Mouse (Mus musculus): ENCODE results near the gene Gm960. TPM values are rescaled to one million over a fixed set of nuclear protein-coding genes. Genes with fewer than 3 reads are reported as not detected.
A peak's percentile ranks its signal among the peaks of the same experiment; 100 is the strongest.

Gm960 gene
- polyA plus RNA-seq, 1 experiment from 2014 or later: 3.1 TPM

GRCm38 (mm10) chr19:4622780-4623179 is 75.7 kb downstream of the Gm960 start:
- Histone ChIP-seq H3K4me2 (no peak overlapping the region), H3K4me1 (peaks cover 15% of the 10 kb centered on the region), H3K36me3 (peaks cover 24% of the 10 kb centered on the region; the same call in 1 of the 2 replicates), H3K9ac (no peak overlapping the region), H3K27me3 (no peaks in the 10 kb centered on the region), H3K27ac (no peak overlapping the region), H3K4me3 (no peak overlapping the region), H3K9me3 (no peaks in the 10 kb centered on the region)
- WGBS: 88% methylated on average over 5 of the region's 5 CpGs
- ATAC-seq (ENCODE audit: borderline replicate concordance, extremely low read depth, low FRiP score, low TSS enrichment): no peak

DNA sequence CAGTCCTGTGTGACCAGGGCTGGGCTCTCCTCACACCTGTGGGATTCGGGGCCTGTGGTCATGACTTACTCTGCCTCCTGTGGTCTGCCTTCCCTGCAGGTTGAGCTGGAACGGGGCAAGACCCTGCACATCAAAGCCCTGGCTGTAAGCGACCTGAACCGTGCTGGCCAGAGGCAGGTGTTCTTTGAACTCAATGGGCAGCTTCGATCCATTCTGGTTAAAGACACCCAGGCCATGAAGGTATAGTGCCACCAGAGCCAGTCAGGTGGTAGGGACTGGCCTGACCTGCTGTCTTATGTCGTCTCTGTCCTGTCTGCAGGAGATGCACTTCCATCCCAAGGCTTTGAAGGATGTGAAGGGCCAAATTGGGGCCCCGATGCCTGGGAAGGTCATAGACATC is 77.7 kb downstream of the Gm960 start:
- Histone ChIP-seq H3K27ac (no peak overlapping the region), H3K9me3 (no peaks in the 10 kb centered on the region), H3K4me2 (no peak overlapping the region), H3K36me3 (peaks cover 24% of the 10 kb centered on the region; the same call in 1 of the 2 replicates), H3K4me1 (peaks cover 17% of the 10 kb centered on the region), H3K9ac (no peak overlapping the region), H3K27me3 (no peaks in the 10 kb centered on the region), H3K4me3 (no peak overlapping the region)
- 79% methylated on average over 7 of the region's 7 CpGs for WGBS
- no peak for ATAC-seq (ENCODE audit: borderline replicate concordance, extremely low read depth, low FRiP score, low TSS enrichment)

- ATAC-seq (ENCODE audit: borderline replicate concordance, extremely low read depth, low FRiP score, low TSS enrichment): no peak
Observed at GRCm38 (mm10) chr19:4619461-4619860, 79.0 kb downstream of the Gm960 start.

GRCm38 (mm10) chr19:4618183-4618582 is 80.3 kb downstream of the Gm960 start:
- H3K4me1 ChIP-seq: peaks cover 26% of the 10 kb centered on the region
- WGBS: 30% methylated on average over 18 of the region's 18 CpGs
- H3K36me3 ChIP-seq: peaks cover 19% of the 10 kb centered on the region; the same call in 1 of the 2 replicates
- no peaks in the 10 kb centered on the region for H3K9me3 ChIP-seq
- no peak overlapping the region for H3K4me3 ChIP-seq
- ATAC-seq (ENCODE audit: borderline replicate concordance, extremely low read depth, low FRiP score, low TSS enrichment): no peak
- H3K9ac ChIP-seq: no peak overlapping the region
- no peaks in the 10 kb centered on the region for H3K27me3 ChIP-seq
- no peak overlapping the region for H3K4me2 ChIP-seq
- no peak overlapping the region for H3K27ac ChIP-seq

More at GRCm38 (mm10) chr19:4619461-4619860, 79.0 kb downstream of the Gm960 start:
- Histone ChIP-seq H3K9me3 (no peaks in the 10 kb centered on the region), H3K4me3 (no peak overlapping the region), H3K27me3 (no peaks in the 10 kb centered on the region), H3K4me1 (peaks cover 15% of the 10 kb centered on the region), H3K36me3 (peaks cover 24% of the 10 kb centered on the region; the same call in 1 of the 2 replicates), H3K27ac (no peak overlapping the region), H3K9ac (no peak overlapping the region), H3K4me2 (no peak overlapping the region)
- 72% methylated on average over 10 of the region's 10 CpGs for WGBS

DNA sequence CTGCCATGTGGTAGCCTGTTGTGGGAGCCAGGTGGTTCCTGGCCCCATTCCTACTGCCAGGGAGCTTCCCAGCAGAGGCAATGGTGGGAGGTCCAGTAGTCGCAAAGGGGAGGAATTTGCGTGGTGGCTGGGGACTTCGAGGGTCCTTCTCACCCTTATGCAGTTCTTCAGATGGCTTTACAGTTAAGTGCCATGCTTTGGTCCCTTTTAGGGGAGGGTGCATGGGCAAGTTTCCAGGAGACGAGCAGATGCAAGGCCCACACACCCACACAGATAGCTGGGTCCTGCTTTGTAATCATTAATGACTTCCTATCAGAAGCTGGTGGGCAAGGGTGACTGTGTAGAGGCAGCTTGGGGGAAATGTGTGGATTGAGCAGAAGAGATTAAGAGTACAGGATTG is 81.9 kb downstream of the Gm960 start:
- peak overlapping the region; percentile 94; the same call in 1 of the 2 replicates for H3K4me3 ChIP-seq
- 20% methylated on average over 4 of the region's 4 CpGs for WGBS
- H3K36me3 ChIP-seq: peaks cover 20% of the 10 kb centered on the region
- H3K27me3 ChIP-seq: no peaks in the 10 kb centered on the region
- H3K9ac ChIP-seq: 0 out of 2 replicates have a peak overlapping the region, but pooled peaks have one; percentile 94
- H3K4me1 ChIP-seq: peaks cover 29% of the 10 kb centered on the region
- H3K4me2 ChIP-seq: peak overlapping the region; percentile 87; the same call in 1 of the 2 replicates
- peak overlapping the region; percentile 93; the same call in 1 of the 2 replicates for H3K27ac ChIP-seq
- H3K9me3 ChIP-seq: no peaks in the 10 kb centered on the region
- ATAC-seq (ENCODE audit: borderline replicate concordance, extremely low read depth, low FRiP score, low TSS enrichment): no peak

- peak within 1 kb of the TSS; percentile 93 for H3K27ac ChIP-seq
- no peaks in the 10 kb centered on the region for H3K27me3 ChIP-seq
- peaks cover 29% of the 10 kb centered on the region for H3K4me1 ChIP-seq
- H3K4me2 ChIP-seq: peak within 1 kb of the TSS; percentile 87
- no peaks in the 10 kb centered on the region for H3K9me3 ChIP-seq
- under 1% methylated on average over 75 of the region's 87 CpGs for WGBS
- H3K36me3 ChIP-seq: peaks cover 20% of the 10 kb centered on the region
- H3K9ac ChIP-seq: peak within 1 kb of the TSS; percentile 94
- peak within 1 kb of the TSS; percentile 94 for H3K4me3 ChIP-seq
- peak; percentile 94 for ATAC-seq (ENCODE audit: borderline replicate concordance, extremely low read depth, low FRiP score, low TSS enrichment)
Observed at GRCm38 (mm10) chr19:4615151-4616093, 83.0 kb downstream of the Gm960 start, which contains the start of gene Lrfn4. Lrfn4 (minus strand) TSS chr19:4615667.

GRCm38 (mm10) chr19:4614305-4615150 is 83.9 kb downstream of the Gm960 start:
- Histone ChIP-seq H3K27me3 (no peaks in the 10 kb centered on the region), H3K9me3 (no peaks in the 10 kb centered on the region), H3K4me2 (peak overlapping the region; percentile 87), H3K36me3 (peaks cover 20% of the 10 kb centered on the region), H3K4me1 (peaks cover 29% of the 10 kb centered on the region), H3K4me3 (peak overlapping the region; percentile 94), H3K27ac (peak overlapping the region; percentile 93), H3K9ac (peak overlapping the region; percentile 94)
- peak; percentile 7; the same call in 1 of the 2 replicates for ATAC-seq (ENCODE audit: borderline replicate concordance, extremely low read depth, low FRiP score, low TSS enrichment)
- WGBS: 16% methylated on average over 47 of the region's 49 CpGs

DNA sequence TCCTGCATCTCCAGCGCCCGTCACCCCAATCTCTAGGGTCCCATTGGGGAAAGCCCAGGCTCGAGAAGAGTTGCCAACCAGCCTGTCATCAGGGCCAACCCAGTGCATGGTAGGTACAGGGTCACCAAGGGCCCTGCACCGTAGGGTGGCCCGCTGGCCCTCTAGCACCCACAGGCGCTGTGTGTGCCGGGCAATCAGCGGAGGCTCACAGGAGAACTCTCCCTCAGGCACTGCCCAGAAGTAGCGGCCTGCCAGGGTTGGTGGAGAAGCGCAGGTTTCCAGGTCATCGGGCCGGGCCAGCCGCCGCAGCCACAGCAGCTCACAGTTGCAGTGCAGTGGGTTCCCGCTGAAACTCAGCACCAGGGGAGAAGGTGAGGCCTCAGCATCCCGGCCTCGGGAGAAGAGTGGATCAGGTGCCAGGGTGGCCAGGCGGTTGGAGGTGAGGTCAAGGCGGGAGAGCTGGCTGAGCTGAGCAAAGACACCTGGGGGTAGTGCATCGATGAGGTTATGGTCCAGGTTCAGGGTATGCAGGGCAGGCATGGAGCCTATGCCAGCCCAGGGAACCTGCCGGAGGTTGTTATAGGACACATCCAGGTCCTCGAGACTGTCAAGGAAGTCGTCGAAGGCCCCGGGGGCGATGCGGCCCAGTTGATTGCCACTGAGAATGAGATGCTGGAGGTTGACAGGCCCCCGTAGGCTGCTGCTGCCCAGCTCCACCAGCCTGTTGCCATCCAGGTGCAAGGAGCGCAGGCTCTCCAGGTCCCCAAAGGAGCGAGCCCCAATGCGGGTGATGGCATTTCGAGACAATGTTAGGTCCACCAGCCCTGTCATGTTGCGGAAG is 84.8 kb downstream of the Gm960 start:
- peaks cover 29% of the 10 kb centered on the region for H3K4me1 ChIP-seq
- 81% methylated on average over 33 of the region's 33 CpGs for WGBS
- ATAC-seq (ENCODE audit: borderline replicate concordance, extremely low read depth, low FRiP score, low TSS enrichment): no peak
- no peak overlapping the region; the same call in 1 of the 2 replicates for H3K9ac ChIP-seq
- H3K27ac ChIP-seq: peak overlapping the region; percentile 93
- peak overlapping the region; percentile 87 for H3K4me2 ChIP-seq
- H3K9me3 ChIP-seq: no peaks in the 10 kb centered on the region
- H3K4me3 ChIP-seq: peak overlapping the region; percentile 94
- no peaks in the 10 kb centered on the region for H3K27me3 ChIP-seq
- H3K36me3 ChIP-seq: peaks cover 20% of the 10 kb centered on the region

DNA sequence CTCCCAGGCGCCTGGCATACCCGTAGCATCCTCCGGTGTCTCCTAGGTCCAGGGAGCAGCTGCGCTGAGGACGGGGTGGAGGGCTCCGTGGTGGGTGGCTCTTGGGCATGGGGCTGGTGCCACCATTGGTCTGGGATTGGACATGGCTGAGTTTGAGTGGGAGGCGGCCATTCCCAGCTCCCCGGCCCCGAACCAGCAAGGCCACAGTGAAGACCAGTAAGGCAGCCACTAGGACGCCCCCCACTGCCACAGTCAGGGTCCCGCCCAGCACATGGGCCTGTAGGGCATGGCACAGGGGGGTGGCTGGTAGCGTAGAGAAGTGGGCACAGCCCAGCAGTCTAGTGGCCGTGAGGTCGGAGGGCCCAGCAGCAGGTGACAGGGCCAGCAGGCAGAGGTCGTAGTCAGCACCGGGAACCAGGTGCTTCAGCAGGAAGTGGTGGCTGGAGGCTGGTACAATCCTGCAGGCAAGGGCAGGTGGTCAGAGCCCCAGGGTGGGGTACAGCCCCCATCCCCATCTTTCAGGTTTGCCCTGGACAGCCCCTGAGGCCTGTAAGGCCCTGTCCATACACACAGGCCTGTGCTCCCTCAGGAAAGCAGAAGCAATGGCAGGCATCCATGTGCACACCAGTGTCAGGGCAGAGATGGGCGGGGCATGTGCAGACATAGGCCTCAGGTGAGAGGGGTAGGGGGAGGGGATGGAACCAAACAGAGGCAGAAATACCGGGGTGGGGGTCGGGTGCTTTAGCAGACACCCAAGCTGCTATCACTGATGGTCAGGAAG is 86.1 kb downstream of the Gm960 start:
- H3K4me1 ChIP-seq: peaks cover 29% of the 10 kb centered on the region
- H3K4me2 ChIP-seq: 0 out of 2 replicates have a peak overlapping the region, but pooled peaks have one; percentile 1
- H3K27me3 ChIP-seq: no peaks in the 10 kb centered on the region
- no peak overlapping the region for H3K4me3 ChIP-seq
- H3K9me3 ChIP-seq: no peaks in the 10 kb centered on the region
- H3K27ac ChIP-seq: no peak overlapping the region
- ATAC-seq (ENCODE audit: borderline replicate concordance, extremely low read depth, low FRiP score, low TSS enrichment): no peak
- WGBS: 87% methylated on average over 19 of the region's 19 CpGs
- no peak overlapping the region for H3K9ac ChIP-seq
- H3K36me3 ChIP-seq: peaks cover 20% of the 10 kb centered on the region

DNA sequence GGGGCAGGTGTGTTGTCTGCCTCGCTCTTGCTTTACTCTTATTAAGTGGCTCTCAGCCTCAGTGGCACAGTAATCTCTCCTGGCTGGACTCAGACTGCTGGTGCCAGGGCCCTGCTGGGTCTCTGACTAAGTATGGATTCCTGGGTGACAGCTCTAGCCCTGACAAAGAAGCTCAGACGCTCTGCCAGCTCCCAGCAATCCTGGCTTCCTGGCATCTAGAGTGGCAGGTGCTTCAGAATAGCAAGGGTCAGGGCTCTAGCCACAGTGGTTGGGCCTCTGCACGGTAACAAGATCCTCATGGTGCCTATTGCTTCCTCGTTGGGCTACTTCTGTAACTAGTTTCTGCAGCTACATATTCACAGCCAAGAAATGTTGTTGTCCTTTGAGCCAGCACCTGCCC is 88.4 kb downstream of the Gm960 start:
- ATAC-seq (ENCODE audit: borderline replicate concordance, extremely low read depth, low FRiP score, low TSS enrichment): no peak
- no peak overlapping the region for H3K4me3 ChIP-seq
- H3K36me3 ChIP-seq: peaks cover 20% of the 10 kb centered on the region
- peaks cover 22% of the 10 kb centered on the region for H3K4me1 ChIP-seq
- no peaks in the 10 kb centered on the region for H3K27me3 ChIP-seq
- H3K9me3 ChIP-seq: no peaks in the 10 kb centered on the region
- WGBS: 41% methylated on average over 4 of the region's 4 CpGs
- no peak overlapping the region for H3K9ac ChIP-seq
- H3K27ac ChIP-seq: no peak overlapping the region
- no peak overlapping the region for H3K4me2 ChIP-seq
